Comparison of ENCODE assay signal across 20 mouse cellular contexts in the genomic region with DNA sequence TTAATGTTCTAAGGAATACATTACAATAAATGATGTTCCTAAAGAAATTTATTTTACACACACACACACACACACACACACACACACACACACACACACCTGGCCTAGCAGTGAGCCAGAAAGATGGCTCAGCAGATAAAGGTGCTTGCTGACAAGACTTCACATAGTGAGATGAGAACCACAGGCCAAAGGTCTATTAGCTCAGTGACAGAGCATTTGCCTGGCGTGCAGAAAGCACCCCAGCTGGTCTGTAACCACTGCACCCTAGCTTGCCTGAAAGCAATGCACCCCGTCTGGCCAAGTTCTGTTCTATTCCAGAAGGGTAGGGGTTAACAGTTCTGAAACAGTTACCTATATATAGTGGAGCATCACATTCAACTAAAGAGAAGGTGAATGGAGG. TPM values are rescaled to one million over a fixed set of nuclear protein-coding genes. Genes with fewer than 3 reads are reported as not detected.
DNase-seq lines count a peak whose midpoint lies in the region; ATAC-seq lines count a peak whose summit lies in the region.
"Had no signal": no experiment of that assay in that cellular context is flagged by ENCODE, and none has a peak within 500 bp of the region (broad histone marks: within the 10 kb centered on the region; RNA-seq: fewer than 3 reads in every experiment).

No protein-coding gene starts in this region.

- H3K27ac ChIP-seq in heart, embryonic 10.5 days = no peak overlapping the region
- H3K27ac ChIP-seq in liver, embryonic 11.5 days (ENCODE audit: low read depth, low read length) = no peak overlapping the region
- no peak overlapping the region for H3K27ac ChIP-seq in liver, embryonic 13.5 days
- H3K27ac ChIP-seq in forebrain, embryonic 13.5 days = no peak overlapping the region
- H3K27ac ChIP-seq: embryonic facial prominence, embryonic 10.5 days; embryonic facial prominence, embryonic 12.5 days had no signal

- intact Hi-C loops in heart, postnatal 10 days (cut with DNase I) = no loop called here

- H3K27me3 ChIP-seq in heart, embryonic 10.5 days (ENCODE audit: insufficient read depth, poor library complexity, severe bottlenecking) = no peaks in the 10 kb centered on the region
- H3K27me3 ChIP-seq in liver, embryonic 11.5 days (replicated peaks; ENCODE audit: control insufficient read depth, insufficient read depth, low read length) = no peaks in the 10 kb centered on the region
- H3K27me3 ChIP-seq in liver, embryonic 13.5 days = no peaks in the 10 kb centered on the region
- H3K27me3 ChIP-seq in forebrain, embryonic 13.5 days = no peaks in the 10 kb centered on the region
- H3K27me3 ChIP-seq: embryonic facial prominence, embryonic 12.5 days had no signal

- H3K36me3 ChIP-seq in heart, embryonic 10.5 days = no peaks in the 10 kb centered on the region
- no peaks in the 10 kb centered on the region for H3K36me3 ChIP-seq in liver, embryonic 11.5 days (ENCODE audit: control insufficient read depth, insufficient read depth, low read length)
- H3K36me3 ChIP-seq in liver, embryonic 13.5 days = no peaks in the 10 kb centered on the region
- no peaks in the 10 kb centered on the region for H3K36me3 ChIP-seq in forebrain, embryonic 13.5 days (ENCODE audit: poor library complexity, severe bottlenecking)
- H3K36me3 ChIP-seq: embryonic facial prominence, embryonic 10.5 days; embryonic facial prominence, embryonic 12.5 days had no signal

- peak; percentile 25 for DNase-seq in heart, embryonic 10.5 days (ENCODE audit: low spot score)
- DNase-seq in heart, postnatal 10 days = no peak
- no peak for DNase-seq in liver, embryonic 11.5 days (ENCODE audit: low spot score)
- no peak for DNase-seq in liver
- no peak for DNase-seq in liver, embryonic 13.5 days
- peak; percentile 55 for DNase-seq in yolk sac, embryonic 10.5 days (ENCODE audit: low spot score)
- DNase-seq in gastrocnemius, postnatal 10 days = no peak
- DNase-seq: adrenal gland, adult 8-10 months; adrenal gland, postnatal 14 days; adrenal gland, postnatal 36 days; cerebellum, adult 11-12 months; cerebellum, adult 2 months; cerebellum, adult 9-10 months; cerebellum, postnatal 10 days; cerebellum, postnatal 25 days had no signal

- no peak overlapping the region for H3K9ac ChIP-seq in liver, embryonic 11.5 days (ENCODE audit: low read depth, low read length)
- no peak overlapping the region for H3K9ac ChIP-seq in liver, embryonic 13.5 days
- H3K9ac ChIP-seq in forebrain, embryonic 13.5 days = no peak overlapping the region
- H3K9ac ChIP-seq: embryonic facial prominence, embryonic 12.5 days had no signal

- 82% methylated on average over 2 of the region's 2 CpGs for WGBS in heart, embryonic 10.5 days
- WGBS in liver, embryonic 11.5 days = 74% methylated on average over 2 of the region's 2 CpGs
- WGBS in liver, embryonic 13.5 days (ENCODE audit: insufficient replicate concordance) = 61% methylated on average over 2 of the region's 2 CpGs
- 81% methylated on average over 2 of the region's 2 CpGs for WGBS in forebrain, embryonic 13.5 days

- no peak overlapping the region for H3K4me2 ChIP-seq in liver, embryonic 11.5 days
- H3K4me2 ChIP-seq in liver, embryonic 13.5 days = no peak overlapping the region
- no peak overlapping the region for H3K4me2 ChIP-seq in forebrain, embryonic 13.5 days
- H3K4me2 ChIP-seq: embryonic facial prominence, embryonic 12.5 days had no signal

- H3K4me1 ChIP-seq in heart, embryonic 10.5 days = no peaks in the 10 kb centered on the region
- H3K4me1 ChIP-seq in liver, embryonic 11.5 days (replicated peaks; ENCODE audit: control insufficient read depth, insufficient read depth, low read length) = no peaks in the 10 kb centered on the region
- H3K4me1 ChIP-seq in liver, embryonic 13.5 days (replicated peaks) = no peaks in the 10 kb centered on the region
- H3K4me1 ChIP-seq in forebrain, embryonic 13.5 days = no peaks in the 10 kb centered on the region
- H3K4me1 ChIP-seq: embryonic facial prominence, embryonic 12.5 days had no signal

- no peak overlapping the region for H3K4me3 ChIP-seq in heart, embryonic 10.5 days
- H3K4me3 ChIP-seq in liver, embryonic 11.5 days (ENCODE audit: low read depth, low read length) = no peak overlapping the region
- H3K4me3 ChIP-seq in liver, embryonic 13.5 days (replicated peaks) = no peak overlapping the region
- H3K4me3 ChIP-seq in forebrain, embryonic 13.5 days = no peak overlapping the region
- H3K4me3 ChIP-seq: embryonic facial prominence, embryonic 10.5 days; embryonic facial prominence, embryonic 12.5 days had no signal

- ATAC-seq in liver, embryonic 11.5 days (replicated peaks; ENCODE audit: low FRiP score) = 0 out of 2 replicates have a peak, but pooled peaks have one; percentile 41
- peak; percentile 43; the same call in 1 of the 2 replicates for ATAC-seq in liver, embryonic 13.5 days (ENCODE audit: low read depth)
- ATAC-seq in forebrain, embryonic 13.5 days = no peak
- ATAC-seq: forebrain, embryonic 14.5 days; forebrain, embryonic 16.5 days had no signal

- H3K9me3 ChIP-seq in heart, embryonic 10.5 days = no peaks in the 10 kb centered on the region
- H3K9me3 ChIP-seq in liver, embryonic 11.5 days (ENCODE audit: control insufficient read depth, low read length) = no peaks in the 10 kb centered on the region
- H3K9me3 ChIP-seq in liver, embryonic 13.5 days (replicated peaks) = no peaks in the 10 kb centered on the region
- no peaks in the 10 kb centered on the region for H3K9me3 ChIP-seq in forebrain, embryonic 13.5 days (replicated peaks)
- H3K9me3 ChIP-seq: embryonic facial prominence, embryonic 10.5 days; embryonic facial prominence, embryonic 12.5 days had no signal

RNA-seq across cellular contexts. Expression of gene Dusp10, which starts 15.9 kb away (rescaled TPM):
- polyA plus RNA-seq in heart, embryonic 10.5 days (2016; fragmentation: Nextera tagmentation; extraction: Ambion mirVana) = 8.5 and 12.3 TPM in 2 replicates
- 10 to 100 TPM; 11.1 to 12.9 TPM for total RNA-seq in heart, postnatal 10 days (2021)
- polyA plus RNA-seq in liver, embryonic 11.5 days (2014; fragmentation: Nextera tagmentation; extraction: Ambion mirVana) = 5.4 and 6.1 TPM in 2 replicates
- 2.7 and 3.6 TPM in 2 replicates for polyA plus RNA-seq in liver, embryonic 13.5 days (2015; fragmentation: Nextera tagmentation; extraction: Ambion mirVana)
- polyA plus RNA-seq in forebrain, embryonic 13.5 days (2015; fragmentation: Nextera tagmentation; extraction: Ambion mirVana) = 8.6 and 9.7 TPM in 2 replicates
- 10 to 100 TPM; 24.9 to 39.5 TPM for total RNA-seq in gastrocnemius, postnatal 10 days (2021)

RNA-seq across cellular contexts. Expression of gene 1700056E22Rik, which starts 36.9 kb away (rescaled TPM):
- polyA plus RNA-seq in heart, embryonic 10.5 days (2016; fragmentation: Nextera tagmentation; extraction: Ambion mirVana) = 1.1 and 1.3 TPM in 2 replicates
- total RNA-seq in heart, postnatal 10 days (2021) = 1 to 10 TPM; 1.1 to 2.0 TPM
- 0.70 and 0.95 TPM in 2 replicates for polyA plus RNA-seq in liver, embryonic 11.5 days (2014; fragmentation: Nextera tagmentation; extraction: Ambion mirVana)
- polyA plus RNA-seq in liver, embryonic 13.5 days (2015; fragmentation: Nextera tagmentation; extraction: Ambion mirVana) = 0.65 and 1.00 TPM in 2 replicates
- polyA plus RNA-seq in forebrain, embryonic 13.5 days (2015; fragmentation: Nextera tagmentation; extraction: Ambion mirVana) = 1.2 and 1.5 TPM in 2 replicates
- 1 to 10 TPM; 1.4 to 2.1 TPM for total RNA-seq in gastrocnemius, postnatal 10 days (2021)

Comparison
In these comparisons a context has a peak if more than half of its experiments do, and no peak if none do; other contexts are left out.
1. DNase-seq: peak in heart, embryonic 10.5 days (single experiment) and yolk sac, embryonic 10.5 days (single experiment); none in heart, postnatal 10 days (0 of 2), liver, embryonic 11.5 days (single experiment), liver (single experiment), liver, embryonic 13.5 days (single experiment) and gastrocnemius, postnatal 10 days (single experiment).